Mouse (Mus musculus) kidney, adult 2 months (tissue): ENCODE results near the gene Atg101.

Experiments used
- CTCF ChIP-seq: fragments of 200-500 bp; conservative IDR thresholded peaks from 2 replicates; pipeline ENCODE4 v1.5.1; 2011; ENCODE audit warnings: low read depth, mild to moderate bottlenecking, control low read depth, low read length, moderate library complexity, mixed read lengths; ENCODE audit not compliant: insufficient read depth, insufficient read length
- POLR2A ChIP-seq: fragments of 200-500 bp; IDR thresholded peaks from one replicate; pipeline ENCODE4 v1.6.1; 2011; ENCODE audit warnings: low read depth, low read length, control low read depth

- TF ChIP-seq CTCF (no peak), POLR2A (no peak)
Observed at GRCm38 (mm10) chr15:101315378-101315777, 31.3 kb downstream of the Atg101 start.
